Mouse (Mus musculus) MEL (cell line): Measurements from ENCODE around the gene Kcng3.

Experiments
- CTCF ChIP-seq, 3 experiments: IDR thresholded peaks in 2 of 3; conservative IDR thresholded peaks in 1 of 3; 2 replicates each; pipeline ENCODE4 v1.5.1; 2011 to 2012; ENCODE audit warnings: low read length in 3 of 3, low read depth in 2 of 3, mild to moderate bottlenecking in 2 of 3, improper control_type of control experiment in 1 of 3, inconsistent platforms in 1 of 3, mixed read lengths in 1 of 3, moderate library complexity in 1 of 3; ENCODE audit not compliant: control insufficient read depth in 1 of 3, insufficient read depth in 1 of 3, poor library complexity in 1 of 3, severe bottlenecking in 1 of 3
- HCFC1 ChIP-seq: IDR thresholded peaks from 2 replicates; pipeline ENCODE4 v1.6.1; 2012; ENCODE audit warnings: low read depth, mild to moderate bottlenecking, inconsistent platforms, low read length, improper control_type of control experiment, moderate library complexity
- MAX ChIP-seq: IDR thresholded peaks from 2 replicates; pipeline ENCODE4 v1.6.1; 2011; ENCODE audit warnings: low read length, improper control_type of control experiment
- MAZ ChIP-seq: IDR thresholded peaks from 2 replicates; pipeline ENCODE4 v1.6.1; 2012; ENCODE audit warnings: low read depth, mild to moderate bottlenecking, inconsistent platforms, low read length, improper control_type of control experiment
- TAL1 ChIP-seq: IDR thresholded peaks from 2 replicates; pipeline ENCODE4 v1.6.1; 2012; ENCODE audit warnings: mild to moderate bottlenecking, inconsistent platforms, low read length, moderate library complexity, mixed read lengths
- TCF12 ChIP-seq: IDR thresholded peaks from 2 replicates; pipeline ENCODE4 v1.6.1; 2014; ENCODE audit warnings: low read depth, mild to moderate bottlenecking, inconsistent platforms, low read length, improper control_type of control experiment, moderate library complexity
- ZC3H11A ChIP-seq: IDR thresholded peaks from 2 replicates; pipeline ENCODE4 v1.6.1; 2012; ENCODE audit warnings: low read depth, mild to moderate bottlenecking, inconsistent platforms, low read length, improper control_type of control experiment

- no peak for TF ChIP-seq HCFC1
- TF ChIP-seq TCF12 = no peak
- TF ChIP-seq MAX = no peak
- TF ChIP-seq CTCF (IDR thresholded peaks at IDR 0.05 in 2 of 3, conservative IDR thresholded peaks at IDR 0.05 in 1 of 3; ENCODE audit: control insufficient read depth in 1 of 3, insufficient read depth in 1 of 3, low read depth in 2 of 3, low read length in 3 of 3, poor library complexity in 1 of 3, severe bottlenecking in 1 of 3) = no peak
- TF ChIP-seq ZC3H11A = no peak
- no peak for TF ChIP-seq TAL1
- TF ChIP-seq MAZ = no peak
These were observed 57.1 kb downstream of the Kcng3 start for GRCm38 (mm10) chr17:83574615-83575014.
